Mouse (Mus musculus) NIH3T3 (cell line): ENCODE results near the gene Slc1a2.

ENCODE experiments used
- DNase-seq: peaks from one replicate; pipeline ENCODE4 v3.0.0-alpha.2; 2012; ENCODE audit warnings: low read depth

The Slc1a2 gene

GRCm38 (mm10) chr2:102822036-102822435 lies 163.6 kb downstream of the Slc1a2 start:
- peak; percentile 30 for DNase-seq

DNA sequence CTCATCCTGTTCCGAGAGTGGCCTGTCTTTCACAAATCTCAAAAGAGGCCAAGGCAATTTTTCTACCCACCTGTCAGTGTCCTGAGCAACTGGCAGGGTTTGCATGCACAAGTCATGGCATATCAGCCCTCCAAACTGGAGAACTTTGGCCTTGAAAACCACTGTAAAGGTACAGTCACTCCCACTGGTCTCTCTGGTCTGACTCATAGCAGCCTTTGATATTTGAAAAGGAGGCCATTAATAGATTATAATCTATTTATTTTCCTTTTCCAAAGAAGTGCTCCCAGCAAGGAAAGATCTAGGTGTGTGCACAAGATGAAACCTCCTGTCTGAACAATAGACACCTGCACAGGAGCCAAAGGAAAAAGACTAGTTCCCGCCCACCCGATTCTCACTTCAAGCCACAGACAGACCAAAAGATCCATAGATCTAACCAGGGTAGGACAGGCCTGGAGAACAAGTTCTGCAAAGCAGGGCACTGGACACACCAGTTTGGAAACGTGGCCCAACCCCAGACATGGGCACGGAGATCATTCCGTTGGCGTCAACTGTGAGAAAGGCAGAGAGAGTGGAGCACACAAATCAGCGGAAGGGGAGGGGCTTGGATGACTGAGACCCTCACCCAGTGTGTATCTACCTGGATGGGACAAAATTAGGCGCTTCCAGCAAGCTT lies 167.6 kb downstream of the Slc1a2 start:
- no peak for DNase-seq

DNA sequence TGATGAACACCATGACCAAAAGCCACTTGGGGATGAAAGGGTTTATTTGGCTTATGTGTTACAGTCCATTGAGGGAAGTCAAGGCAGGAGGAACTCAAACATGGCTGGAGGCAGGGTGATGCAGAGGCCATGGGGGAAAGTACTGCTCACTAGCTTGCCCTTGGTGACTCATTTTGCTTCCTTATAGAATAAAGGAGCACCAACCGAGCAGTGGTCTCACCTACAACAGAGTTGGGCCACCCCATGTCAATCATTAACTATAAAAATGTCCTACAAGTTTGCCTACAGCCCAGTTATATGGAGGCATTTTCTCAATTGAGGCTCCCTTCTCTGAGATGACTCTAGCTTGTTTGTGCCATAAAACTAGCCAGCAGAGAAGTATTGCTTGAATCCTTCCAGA lies 169.4 kb downstream of the Slc1a2 start:
- no peak for DNase-seq

DNA sequence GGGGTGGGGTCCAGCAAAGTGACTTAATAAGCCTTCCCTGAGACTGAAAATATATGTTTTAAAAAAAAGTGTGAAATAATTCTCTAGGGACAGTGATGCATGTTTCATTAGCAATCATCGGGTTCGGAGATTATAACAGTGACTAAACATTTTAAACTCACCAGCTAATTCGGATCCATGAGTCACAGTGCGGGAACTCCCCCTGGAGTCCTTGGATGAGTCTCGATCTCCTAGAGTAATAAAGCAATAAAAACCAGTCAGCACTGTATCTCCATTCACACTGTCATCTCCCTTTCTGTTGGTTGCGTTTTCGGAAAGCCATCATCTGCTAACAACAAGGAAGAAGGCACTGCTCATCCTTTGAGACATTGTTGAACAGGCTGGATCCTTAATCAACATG lies 169.9 kb downstream of the Slc1a2 start:
- peak; percentile 74 for DNase-seq

- no peak for DNase-seq
Observed at GRCm38 (mm10) chr2:102829201-102829600, 170.7 kb downstream of the Slc1a2 start.

GRCm38 (mm10) chr2:102831547-102831946 lies 173.1 kb downstream of the Slc1a2 start:
- DNase-seq, result no peak

- DNase-seq, result no peak
Observed at GRCm38 (mm10) chr2:102838179-102838578, 179.7 kb downstream of the Slc1a2 start.
